Mouse (Mus musculus) kidney, postnatal 14 days (tissue): ENCODE measurements around the gene Esrra.

Experiments used
- DNase-seq: peaks from one replicate; pipeline ENCODE4 v3.0.0; 2022; ENCODE audit warnings: mixed read lengths

Gene Esrra

DNA sequence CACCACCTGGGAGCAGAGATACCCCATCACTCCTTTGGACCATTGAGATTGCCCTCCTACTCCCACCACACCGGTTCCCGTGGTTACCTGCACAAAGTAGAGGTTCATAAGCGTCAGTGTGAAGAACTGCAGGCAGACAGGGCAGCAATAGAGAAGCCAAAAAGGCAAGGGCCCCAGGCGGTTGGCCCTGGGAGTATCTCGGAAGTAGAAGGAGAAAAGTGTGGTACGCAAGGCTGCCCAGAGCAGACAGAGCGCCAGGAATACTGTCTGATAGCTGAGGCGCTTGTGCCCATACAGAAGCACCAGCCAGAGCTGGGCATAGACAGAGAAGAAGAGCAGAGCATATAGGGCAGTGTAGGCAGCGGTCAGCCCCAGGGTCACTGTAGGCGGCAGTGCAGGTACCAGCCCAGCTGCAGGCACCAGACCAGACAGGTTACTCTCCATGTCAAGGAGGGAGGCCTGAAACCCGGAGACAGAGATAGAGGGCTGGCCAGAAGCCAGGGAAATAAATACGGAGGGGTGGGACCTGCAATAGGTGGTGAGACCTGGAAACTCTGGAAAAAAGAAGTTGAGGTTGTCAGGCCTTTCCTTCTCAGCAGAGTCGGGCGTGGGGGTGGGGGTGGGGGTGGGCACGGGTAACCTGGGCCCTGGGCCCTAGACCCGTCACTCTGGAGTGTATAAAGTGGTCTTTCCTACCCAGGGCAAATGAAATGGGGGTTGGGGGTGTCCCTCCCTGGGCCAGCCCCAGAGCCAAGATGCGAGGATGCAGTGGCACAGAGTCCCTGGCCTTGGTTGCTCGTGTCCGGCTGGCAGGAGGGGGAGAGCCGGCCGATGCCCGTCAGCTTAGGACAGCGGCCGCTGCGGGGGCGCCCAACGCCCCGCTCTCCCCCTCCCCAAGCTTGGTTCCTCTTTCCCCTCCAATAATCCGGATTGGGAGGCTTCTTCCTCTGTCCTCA lies 19.1 kb upstream of the Esrra start:
- peak; percentile 37 for DNase-seq

DNA sequence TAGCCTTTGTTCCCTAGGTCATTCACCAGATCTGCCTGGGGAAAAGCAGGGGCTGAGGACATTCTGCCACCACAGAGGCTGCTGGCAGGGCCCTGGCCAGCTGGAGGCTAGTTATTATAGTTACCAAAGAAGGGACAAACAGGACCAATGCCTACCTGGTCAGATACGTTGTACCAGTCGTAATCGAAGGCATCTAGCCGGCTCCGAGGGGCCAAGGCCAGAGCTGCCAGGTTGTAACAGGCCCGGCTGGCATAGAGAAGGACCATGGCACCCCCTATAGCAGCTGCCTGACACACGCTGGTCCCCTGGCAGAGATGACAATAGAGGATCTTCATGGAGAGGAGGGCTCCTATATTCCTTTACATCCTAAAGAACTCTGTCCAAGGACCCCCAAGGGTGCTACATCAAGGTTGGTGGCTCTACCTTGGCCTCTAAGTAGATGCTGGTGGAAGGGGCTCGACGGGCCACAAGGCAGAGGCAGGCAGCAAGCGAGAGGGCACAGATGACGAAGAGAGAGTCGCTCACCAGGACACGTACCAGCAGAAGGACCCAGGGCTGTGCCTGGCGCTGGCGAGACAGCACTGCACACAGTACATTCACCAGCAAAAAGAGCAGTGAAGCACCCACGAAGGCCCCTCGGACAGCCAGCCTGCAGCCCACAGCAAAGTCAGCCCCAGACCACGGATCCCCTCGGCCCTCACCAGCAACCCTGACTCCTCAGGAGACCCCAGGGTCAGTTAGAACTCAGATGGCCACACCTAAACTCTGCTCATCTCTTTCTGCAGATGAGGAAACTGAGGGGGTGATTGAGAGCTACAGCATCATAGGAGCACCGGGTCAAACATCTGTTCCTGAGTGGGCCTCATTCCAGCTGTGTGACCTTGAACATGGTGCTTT lies 17.7 kb upstream of the Esrra start:
- DNase-seq: no peak

DNA sequence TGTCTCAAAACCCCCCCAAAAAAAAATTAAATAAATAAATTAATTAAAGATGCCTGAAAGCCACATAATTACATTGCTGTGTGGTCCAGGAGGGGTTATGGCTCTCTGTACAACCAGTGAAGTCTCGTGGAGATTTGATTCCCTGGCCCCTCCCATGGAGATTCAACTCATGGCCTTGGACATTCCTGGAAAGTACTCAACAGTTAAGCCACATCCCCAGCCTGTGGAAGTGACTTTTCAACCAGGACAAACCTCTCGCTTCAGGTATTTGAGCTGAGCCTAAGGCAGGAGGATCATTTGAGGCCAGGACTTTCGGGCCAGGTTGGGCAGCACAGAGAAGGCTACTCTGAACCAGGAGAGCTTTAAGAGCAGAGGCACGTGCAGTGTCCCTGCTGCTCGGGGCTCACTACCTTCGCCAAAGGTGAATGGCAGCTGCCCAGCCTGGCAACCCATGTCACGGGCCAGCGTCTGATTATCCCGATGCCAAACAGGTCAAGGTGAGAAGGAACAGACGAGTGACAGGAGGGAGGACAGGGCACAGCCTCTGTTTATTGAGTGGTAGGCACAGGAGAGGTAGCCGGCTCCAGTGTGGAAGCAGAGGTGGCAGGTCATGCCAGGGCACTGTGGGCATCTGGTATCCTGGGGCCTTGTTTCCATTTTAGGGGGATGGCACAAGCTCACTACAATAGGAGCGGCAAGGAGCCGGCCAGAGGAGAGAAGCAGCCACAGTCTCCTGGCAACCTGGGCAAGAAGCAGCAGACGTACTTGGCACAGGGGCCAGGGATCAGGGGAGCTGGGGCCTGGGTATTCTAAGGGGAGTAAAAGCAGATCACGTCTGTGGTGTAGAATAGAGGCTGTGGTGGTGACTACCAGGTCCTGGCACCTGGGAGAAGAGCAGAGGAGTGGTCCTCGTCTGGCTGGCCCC lies 16.2 kb upstream of the Esrra start:
- no peak for DNase-seq

DNA sequence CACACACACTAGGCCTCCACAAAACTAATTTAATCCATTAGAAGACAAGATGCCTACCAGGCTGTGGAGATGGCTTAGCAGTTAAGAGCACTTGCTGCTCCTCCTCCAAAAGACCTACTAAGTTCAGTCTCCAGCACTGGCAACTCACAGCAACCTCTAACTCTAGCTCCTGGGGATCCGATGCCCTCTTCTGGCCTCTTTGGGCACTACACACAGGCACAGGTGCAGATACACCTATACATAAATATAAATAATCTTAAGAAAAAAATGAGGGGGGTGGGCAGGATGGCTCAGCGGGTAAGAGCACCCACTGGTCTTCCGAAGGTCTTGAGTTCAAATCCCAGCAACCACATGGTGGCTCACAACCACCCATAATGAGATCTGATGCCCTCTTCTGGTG lies 14.7 kb upstream of the Esrra start:
- DNase-seq: no peak

DNA sequence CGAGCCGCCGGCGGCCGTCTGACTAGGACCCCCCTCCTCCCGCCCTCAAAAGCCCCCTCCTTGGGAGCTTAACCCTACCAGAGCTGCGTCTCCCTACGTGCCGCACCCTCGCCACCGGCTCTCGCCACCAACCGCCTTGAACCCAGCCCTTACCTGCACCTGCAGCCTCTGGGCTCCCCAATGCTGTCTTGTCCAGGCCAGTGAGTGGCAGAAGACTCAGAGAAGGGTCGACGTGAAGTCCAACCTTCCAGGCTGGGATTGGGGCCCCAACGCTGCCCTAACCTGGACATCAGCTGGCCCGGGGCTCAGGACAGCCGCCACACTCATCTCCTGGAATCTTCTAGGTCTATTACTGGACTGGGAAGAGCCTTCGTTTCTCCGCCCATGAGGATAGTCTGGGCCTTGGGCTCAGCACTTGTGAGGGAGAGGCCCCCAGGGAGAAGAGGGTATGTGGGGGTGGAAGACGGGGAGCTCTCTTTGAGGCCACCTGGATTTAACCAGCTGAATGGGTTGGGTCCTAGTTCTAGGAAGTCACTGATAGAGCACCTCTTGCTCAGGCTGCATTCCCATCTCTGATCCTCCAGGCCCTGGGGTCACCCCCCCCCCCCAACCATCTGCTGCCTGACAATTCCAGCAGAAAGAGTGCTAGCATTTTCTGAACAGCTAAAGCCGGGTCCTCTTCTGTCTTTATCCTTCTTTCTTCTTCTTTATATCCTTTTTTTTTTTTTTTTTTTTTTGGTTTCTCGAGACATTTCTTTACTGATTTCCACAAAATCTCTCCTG lies 12.8 kb upstream of the Esrra start, which contains the start of gene Kcnk4:
Gene Kcnk4 (minus strand): TSS at position 321 of the 783 bp plus-strand sequence.
- no peak for DNase-seq

DNA sequence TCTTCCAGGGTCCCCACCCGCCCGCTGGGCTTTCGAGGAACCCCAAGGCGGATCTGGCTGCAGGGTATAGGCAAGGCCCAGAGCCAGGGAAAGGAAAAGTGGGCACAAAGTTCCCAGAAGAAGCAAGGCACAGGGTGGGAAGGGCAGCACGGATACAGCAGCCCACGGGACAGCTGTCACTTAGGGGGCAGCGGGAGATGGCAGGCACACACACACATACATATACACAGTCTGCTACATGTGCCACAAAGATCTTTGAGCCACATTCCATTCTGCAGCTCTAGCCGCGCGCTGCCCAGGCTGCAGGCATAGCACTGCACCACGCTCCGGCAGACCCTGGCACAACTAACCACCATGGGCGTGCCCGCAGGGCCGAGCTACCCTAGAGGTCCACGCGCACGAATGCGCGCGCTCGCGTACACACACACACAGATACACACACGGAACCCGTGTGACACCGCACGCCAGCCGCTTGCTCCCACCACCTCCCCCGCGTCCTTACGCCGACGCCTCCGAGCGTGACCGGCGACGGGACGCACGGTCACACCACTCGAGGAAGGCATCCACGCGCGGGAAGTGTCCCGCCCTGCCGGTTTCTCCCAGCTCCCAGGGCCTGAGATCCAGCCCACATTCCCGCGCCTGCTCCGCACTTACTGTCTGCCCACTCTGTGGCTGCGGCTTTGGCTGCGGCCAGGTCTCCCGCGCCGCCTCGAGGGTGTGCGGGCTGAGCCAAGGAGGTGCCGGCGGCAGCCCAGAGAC lies 12.0 kb upstream of the Esrra start:
- peak; percentile 56 for DNase-seq

DNA sequence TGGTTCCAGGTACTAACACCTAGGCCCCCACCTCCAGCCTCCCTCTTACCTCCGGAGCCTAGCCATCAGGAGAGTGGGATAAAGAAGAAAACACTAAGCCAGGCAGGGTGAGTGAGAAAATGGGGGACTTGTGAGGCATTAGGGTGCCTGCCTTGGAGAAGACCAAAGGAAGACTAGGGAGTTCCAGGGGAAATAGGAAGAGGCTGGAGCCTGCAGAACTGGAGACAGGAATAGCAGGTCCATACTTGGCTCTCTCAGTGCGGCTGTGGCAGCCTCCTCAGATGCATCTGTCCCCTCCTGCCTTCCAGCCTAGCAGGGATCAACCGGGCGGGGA lies 11.5 kb upstream of the Esrra start:
- DNase-seq: no peak

DNA sequence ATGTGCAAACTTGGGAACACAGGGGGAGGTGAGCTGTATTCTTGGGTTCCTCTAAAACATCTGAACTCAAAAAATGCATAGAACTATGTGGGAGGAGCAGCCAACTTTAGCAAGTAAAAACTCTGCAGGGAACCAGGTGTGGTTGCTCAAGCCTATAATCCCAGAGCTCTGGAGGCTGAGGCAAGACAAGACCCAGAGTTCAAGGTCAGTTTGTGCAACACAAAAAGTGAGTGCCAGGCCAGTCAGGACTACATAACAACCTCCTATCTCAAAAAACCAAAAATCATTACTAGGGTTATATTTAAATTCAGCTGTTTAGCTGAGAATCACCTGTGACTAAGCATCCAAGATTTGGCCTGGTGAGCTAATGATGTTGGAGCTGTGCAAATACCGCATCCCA lies 10.4 kb upstream of the Esrra start:
- no peak for DNase-seq

DNA sequence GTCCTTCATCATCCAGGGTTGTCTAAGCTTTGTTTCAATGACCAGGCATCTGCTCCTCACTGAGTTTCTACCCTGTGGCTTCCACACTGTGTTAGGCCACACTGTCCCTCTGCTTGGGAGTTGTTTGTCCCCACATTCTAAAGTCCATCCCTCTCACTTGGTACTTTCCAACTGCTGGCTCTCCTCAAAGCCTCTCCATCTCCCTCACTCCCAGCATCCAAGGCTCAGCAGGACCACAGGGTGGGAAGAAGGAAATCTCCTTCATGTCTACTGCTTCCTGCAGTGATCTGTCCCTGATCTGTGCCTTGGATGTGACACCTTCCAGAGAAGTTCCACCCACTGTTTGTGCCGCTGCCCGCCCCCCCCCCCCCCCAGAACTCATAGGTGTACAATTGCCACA lies 9.4 kb upstream of the Esrra start:
- DNase-seq: no peak

DNA sequence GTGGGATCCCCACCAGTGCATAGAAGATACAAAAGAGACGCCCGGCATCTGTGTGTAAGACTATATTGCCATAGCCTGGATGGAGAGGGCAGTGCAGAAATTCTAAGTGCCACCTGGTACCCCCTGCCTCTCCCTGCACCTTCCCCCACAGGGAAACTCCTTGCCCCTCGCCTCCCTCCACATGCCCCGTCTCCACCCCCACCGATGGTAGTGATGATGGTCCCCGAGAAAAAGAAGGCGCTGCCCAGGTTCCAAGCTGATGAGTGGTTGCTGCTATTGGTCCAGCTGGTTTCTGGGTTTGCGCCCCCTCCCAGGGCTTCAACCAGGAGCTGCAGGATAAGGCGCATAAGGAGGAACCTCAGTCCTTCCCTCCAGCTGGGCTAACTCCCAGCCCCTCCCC lies 6.5 kb upstream of the Esrra start:
- no peak for DNase-seq

DNA sequence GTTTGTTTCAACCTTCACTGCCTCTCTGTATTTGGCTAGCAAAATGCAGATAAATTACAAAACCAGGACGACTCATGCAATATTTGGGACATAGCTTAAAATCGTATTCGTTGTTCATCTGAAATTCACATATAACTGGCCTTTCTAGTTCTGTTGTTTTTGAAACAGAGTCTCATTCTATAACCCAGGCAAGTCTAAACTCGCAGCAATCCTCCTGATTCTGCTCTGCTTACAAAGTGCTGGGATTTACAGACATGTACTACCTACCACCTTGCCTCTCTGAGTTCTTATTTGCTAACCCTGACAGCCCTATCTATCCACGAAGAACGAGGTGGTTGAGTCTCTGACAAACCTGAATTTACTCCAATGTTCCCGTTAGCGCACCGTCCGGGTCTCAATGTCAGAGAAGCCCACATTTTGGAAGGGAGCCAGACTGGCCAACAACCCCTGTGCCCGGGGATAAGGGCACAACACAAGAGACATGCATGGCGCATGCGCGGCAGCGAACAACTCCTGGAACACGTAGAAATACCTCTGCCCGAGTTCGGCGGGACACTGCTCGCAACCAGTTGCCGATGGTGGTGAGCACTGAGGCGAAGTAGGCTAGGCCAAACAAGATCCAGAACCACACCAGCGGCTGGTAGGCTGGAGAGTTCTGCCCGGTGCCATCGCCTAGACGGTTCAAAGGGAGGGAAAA lies 5.1 kb upstream of the Esrra start:
- DNase-seq: peak; percentile 74

DNA sequence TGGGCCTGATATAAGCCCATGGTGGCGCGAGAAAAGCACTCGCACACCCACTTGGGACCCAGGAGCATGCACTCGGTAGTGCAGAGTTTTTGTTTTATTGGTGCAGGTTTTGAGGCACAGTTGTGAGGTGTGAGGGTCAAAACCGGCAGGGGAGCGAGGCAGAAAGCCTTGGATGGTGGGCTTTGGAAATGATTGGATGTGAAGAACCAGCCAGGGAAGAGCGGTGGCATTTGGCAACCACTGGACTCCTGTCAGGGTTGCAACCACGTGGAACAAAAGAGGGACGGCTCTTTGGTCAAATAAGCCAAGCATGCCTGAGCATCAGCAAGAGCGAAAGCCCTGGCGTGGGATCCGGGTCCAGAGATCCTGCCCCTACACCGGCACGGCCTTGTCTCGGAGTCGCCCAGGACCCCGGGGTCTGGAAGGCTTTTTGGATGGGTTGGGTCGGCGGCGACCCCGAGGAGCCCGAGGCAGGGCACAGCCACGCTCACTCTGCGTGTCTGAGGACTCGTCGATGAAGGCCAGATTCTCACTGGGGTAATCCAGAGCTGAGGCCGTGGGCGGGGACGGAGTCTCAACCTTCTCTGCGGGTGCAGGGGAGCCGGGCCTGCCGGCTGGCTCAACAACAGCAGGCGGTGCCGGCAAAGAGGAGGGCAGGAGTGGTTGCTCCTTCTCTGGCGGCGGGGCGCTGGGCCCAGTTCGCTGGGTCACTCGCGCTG lies 4.2 kb upstream of the Esrra start:
- DNase-seq: no peak

DNA sequence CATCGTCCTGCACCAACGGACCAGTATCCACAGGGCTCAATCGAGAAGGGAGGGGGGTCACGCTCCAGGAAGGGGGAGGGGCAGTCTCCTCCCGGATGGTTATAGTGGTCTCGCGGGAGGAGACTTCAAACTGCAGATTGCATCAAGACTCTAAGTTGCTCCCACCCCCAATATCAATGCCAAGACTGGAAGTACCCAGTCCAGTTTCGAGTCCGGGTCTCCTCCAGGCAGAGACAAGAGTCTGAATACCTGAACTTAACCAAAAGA lies 3.6 kb upstream of the Esrra start, which contains the start of gene Catsperz:
Gene Catsperz (minus strand): TSS at position 74 of the 267 bp plus-strand sequence.
- no peak for DNase-seq

DNA sequence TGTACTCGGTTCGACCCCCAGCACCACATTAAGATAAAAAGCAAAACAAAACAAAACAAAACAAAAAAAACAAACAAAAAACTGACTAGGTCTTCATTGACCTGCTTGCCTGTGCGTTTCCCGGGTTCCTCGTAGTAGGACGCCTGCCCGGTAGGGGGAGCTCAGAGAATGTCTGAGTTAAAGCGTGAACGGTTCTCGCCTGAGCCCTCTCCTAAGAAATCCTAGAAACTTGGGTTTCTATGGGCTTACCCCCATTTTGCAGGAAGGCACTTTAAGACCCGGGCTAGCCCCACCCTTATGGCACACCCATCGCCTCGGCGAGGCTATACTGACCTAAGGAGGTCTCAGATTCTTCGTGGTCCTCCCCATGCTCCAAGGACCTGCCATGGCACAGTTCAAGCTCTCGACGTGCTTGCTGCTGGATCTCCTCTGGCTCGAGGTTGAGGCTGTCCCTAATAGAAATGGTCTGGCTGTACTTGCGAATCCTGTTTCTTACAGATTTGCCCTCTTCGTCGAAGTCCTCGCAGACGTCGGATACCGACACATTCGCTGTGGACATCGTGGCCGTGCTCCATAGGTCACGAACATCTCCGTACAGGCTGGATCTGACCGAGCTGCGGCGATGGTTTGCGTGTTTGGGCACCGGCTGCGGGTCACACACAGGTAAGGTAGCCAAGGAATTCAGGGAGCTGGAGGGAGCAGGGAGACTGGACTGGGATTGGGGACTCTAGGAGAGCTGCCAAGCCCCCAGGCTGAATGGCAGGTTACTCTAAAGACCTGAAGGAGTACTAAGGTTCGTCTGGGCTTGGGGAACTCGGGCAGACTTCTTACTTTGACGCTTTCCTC lies 3.1 kb upstream of the Esrra start:
- peak; percentile 91 for DNase-seq

DNA sequence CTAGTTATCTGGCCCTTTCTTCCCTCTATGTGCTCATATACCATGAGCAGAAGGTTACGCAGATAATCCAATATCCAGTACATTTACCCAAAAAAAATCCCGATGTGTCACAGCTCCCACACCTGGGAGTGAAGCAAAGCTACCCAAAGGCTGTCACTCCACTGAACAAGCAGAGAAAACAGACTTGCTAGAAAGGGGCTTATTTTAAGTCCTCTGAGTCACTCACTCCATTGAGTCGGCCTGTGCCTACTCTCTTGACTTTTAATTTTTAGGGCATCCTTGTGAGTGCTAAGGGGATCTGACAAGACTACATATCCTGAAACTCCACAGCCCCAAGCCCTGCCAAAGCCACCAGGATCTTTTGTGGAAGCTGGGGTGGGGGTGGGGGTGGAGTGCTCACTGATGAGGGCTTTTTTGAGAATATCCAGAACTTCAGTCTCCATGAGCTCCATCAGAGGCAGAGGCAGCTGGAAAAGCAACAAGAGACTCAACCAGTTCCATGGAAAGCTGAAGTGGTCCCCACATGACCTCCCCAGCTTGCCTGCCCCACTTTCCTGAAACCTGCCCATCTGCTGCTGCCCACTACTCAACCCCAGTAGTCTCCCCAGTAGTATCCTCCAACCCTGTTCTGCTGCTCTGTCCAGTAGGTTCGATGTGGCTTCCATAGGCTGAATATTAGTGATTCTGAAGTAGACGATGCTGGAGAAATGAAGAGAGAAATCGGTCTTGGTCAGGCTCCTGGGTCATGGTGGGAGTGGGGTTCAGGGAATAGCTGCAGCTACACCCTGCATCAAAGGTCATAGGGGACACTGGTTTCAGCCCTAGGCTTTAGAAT lies 1.5 kb upstream of the Esrra start:
- DNase-seq: no peak

DNA sequence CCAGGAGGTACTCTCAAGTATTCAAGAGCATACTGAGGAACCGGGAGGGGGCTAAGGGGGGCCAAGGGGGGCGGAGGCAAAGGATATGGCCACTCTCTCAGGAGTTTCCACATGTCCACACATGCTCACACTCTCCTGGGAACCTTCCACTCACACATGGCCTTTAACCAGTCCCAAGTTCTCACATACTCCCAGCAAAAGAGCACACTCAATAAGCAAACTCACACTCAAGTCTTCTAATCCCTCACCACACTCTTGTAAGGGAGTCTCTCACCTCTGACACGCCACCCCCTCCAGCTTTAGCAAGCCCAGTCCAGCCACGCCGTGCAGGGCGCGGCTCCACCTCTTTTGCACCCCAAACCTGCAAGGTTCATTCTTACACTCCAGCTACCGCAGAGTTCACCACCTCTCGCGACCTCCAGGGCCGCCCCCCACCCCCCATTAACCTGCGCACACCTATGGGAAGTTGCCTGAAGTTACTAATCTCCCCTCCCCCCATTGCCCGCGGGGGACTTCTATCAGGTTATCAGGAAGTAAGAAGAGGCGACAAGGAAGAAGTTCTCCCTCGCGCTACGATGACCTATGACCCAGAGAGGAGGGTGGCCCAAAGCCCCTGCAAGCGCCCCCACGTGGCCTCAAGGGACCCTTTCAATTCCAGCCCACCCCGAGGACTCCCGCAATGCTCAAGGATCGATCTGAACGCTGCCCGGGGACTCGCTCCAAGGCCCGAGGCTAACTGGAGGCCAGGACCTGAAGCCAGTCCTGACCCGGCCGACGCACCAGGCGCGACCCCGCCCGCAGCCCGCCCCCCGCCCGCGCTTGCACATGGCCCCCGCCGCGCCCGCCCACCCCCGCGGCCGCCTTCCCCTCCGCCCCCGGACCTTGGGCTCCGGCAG lies 624 bp downstream of the Esrra start:
- no peak for DNase-seq
